Mouse (Mus musculus): ENCODE measurements at regions not wholly inside any gene's neighbourhood (a gene's known extent, or its start where the extent isn't known, plus 50 kb on each side); places are given as distances from the start of the nearest gene placed in this dataset.
A peak's percentile ranks its signal among the peaks of the same experiment; 100 is the strongest.

DNA sequence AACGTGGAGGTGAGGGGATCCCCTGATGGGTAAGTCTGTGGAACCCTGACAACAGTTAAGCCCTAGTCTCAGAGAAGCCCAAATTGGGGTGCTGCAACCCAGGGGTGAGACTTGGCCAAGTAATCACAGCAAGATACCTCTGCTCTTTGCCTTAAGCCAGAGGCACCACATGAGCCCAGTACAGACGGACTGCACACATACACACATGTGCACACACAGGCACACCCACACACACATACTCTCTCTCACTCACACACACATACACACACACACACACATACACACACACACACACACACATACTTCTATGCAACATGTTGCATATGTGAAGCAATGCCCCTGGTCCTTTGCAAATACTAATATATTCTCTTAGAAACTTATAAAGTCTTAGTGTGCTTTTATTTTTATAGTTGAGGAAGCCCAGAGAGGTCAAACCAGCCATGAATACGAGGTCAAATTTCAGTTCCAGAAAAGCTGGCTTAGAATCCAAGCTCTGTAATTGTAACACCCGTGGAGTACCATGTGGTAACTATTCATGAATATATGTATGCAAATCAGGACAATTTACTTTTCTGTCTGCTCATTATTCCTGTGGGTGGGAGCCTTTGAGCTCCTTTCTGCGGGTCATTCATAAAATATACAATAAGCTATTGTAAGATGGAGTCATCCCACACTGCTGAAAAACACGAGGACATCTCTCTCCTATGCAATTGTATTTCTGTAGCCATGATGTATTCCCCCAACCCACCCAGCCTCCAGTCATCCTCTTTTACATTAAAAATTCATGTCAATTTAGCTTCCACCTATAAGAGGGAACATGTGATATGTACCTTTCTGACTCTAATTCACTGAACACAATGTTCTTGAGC lies 189.2 kb upstream of the Ipo5 start:
- Histone ChIP-seq H3K4me2 (ENCODE audit: low read depth) (no peak overlapping the region), H3K27me3 (ENCODE audit: control insufficient read depth, insufficient read depth, low read length) (no peaks in the 10 kb centered on the region), H3K27ac (no peak overlapping the region), H3K9ac (replicated peaks) (no peak overlapping the region), H3K4me3 (ENCODE audit: insufficient read depth in 1 of 2, low read depth in 2 of 2, low read length in 2 of 2) (no peak overlapping the region), H3K36me3 (replicated peaks; ENCODE audit: control insufficient read depth, insufficient read depth, low read depth) (no peaks in the 10 kb centered on the region), H3K9me3 (ENCODE audit: control insufficient read depth, low read length) (no peaks in the 10 kb centered on the region), H3K4me1 (replicated peaks; ENCODE audit: control insufficient read depth in 2 of 2, insufficient read depth in 2 of 2, low read length in 1 of 2) (no peaks in the 10 kb centered on the region)
- TF ChIP-seq EP300 (IDR thresholded peaks at IDR 0.05; ENCODE audit: low read depth) (no peak), CTCF (IDR thresholded peaks at IDR 0.05; ENCODE audit: low read depth) (no peak)
- 46% methylated on average over 6 of the region's 6 CpGs for WGBS (ENCODE audit: insufficient replicate concordance)
- ATAC-seq (ENCODE audit: insufficient read depth) (no peak), DNase-seq (ENCODE audit: low read depth in 3 of 3, low spot score in 3 of 3) (no peak)

DNA sequence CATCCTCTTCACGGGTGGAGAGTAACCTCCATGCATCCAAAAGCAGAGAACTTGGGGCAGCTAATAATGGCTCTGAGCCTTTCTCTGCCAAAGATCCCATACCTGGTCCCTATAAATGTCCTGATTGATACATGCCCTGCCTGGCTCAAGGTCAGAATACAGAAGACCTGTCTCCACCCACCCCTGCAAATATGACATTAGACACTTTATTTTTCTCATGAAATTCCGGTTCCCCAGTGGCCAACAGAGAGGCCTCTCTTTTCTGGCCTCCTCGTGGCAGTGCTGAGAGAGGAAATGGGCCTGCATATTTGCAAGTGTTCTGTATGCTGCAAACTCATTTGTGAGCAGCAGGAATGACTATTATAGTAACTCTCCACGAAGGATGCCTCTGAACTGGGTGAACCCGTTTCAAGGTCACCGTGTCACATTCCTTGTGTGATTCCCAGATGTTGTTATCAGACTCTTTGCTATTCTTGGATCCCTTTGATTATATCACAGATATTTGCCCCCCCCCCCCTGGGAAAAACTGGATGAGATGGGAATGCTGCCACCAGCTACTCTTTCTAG lies 188.4 kb upstream of the Ipo5 start:
- Histone ChIP-seq H3K27ac (no peak overlapping the region), H3K9ac (replicated peaks) (no peak overlapping the region), H3K4me1 (replicated peaks; ENCODE audit: control insufficient read depth in 2 of 2, insufficient read depth in 2 of 2, low read length in 1 of 2) (no peaks in the 10 kb centered on the region), H3K9me3 (ENCODE audit: control insufficient read depth, low read length) (no peaks in the 10 kb centered on the region), H3K27me3 (ENCODE audit: control insufficient read depth, insufficient read depth, low read length) (no peaks in the 10 kb centered on the region), H3K36me3 (replicated peaks; ENCODE audit: control insufficient read depth, insufficient read depth, low read depth) (no peaks in the 10 kb centered on the region), H3K4me2 (ENCODE audit: low read depth) (no peak overlapping the region), H3K4me3 (ENCODE audit: insufficient read depth in 1 of 2, low read depth in 2 of 2, low read length in 2 of 2) (no peak overlapping the region)
- no peak for DNase-seq (ENCODE audit: low read depth in 3 of 3, low spot score in 3 of 3)
- 57% methylated on average over 6 of the region's 6 CpGs for WGBS (ENCODE audit: insufficient replicate concordance)
- ATAC-seq (ENCODE audit: insufficient read depth): no peak
- no peak for TF ChIP-seq EP300 (IDR thresholded peaks at IDR 0.05; ENCODE audit: low read depth)
- TF ChIP-seq CTCF (IDR thresholded peaks at IDR 0.05; ENCODE audit: low read depth): no peak

- no peak overlapping the region for H3K4me3 ChIP-seq (ENCODE audit: insufficient read depth in 1 of 2, low read depth in 2 of 2, low read length in 2 of 2)
- WGBS (ENCODE audit: insufficient replicate concordance): 71% methylated on average over 10 of the region's 10 CpGs
- H3K27me3 ChIP-seq (ENCODE audit: control insufficient read depth, insufficient read depth, low read length): no peaks in the 10 kb centered on the region
- no peak overlapping the region for H3K27ac ChIP-seq
- H3K9ac ChIP-seq (replicated peaks): no peak overlapping the region
- no peaks in the 10 kb centered on the region for H3K9me3 ChIP-seq (ENCODE audit: control insufficient read depth, low read length)
- TF ChIP-seq CTCF (IDR thresholded peaks at IDR 0.05; ENCODE audit: low read depth): peak; percentile 31
- no peak for TF ChIP-seq EP300 (IDR thresholded peaks at IDR 0.05; ENCODE audit: low read depth)
- no peaks in the 10 kb centered on the region for H3K36me3 ChIP-seq (replicated peaks; ENCODE audit: control insufficient read depth, insufficient read depth, low read depth)
- no peak for DNase-seq (ENCODE audit: low read depth in 3 of 3, low spot score in 3 of 3)
- no peak overlapping the region for H3K4me2 ChIP-seq (ENCODE audit: low read depth)
- peaks cover 0 to 3% of the 10 kb centered on the region in 2 experiments; a peak in 1 of 4 replicates for H3K4me1 ChIP-seq (replicated peaks; ENCODE audit: control insufficient read depth in 2 of 2, insufficient read depth in 2 of 2, low read length in 1 of 2)
- ATAC-seq (ENCODE audit: insufficient read depth): no peak
Measured at GRCm38 (mm10) chr14:120728107-120728506, 182.9 kb upstream of the Ipo5 start.

- Histone ChIP-seq H3K4me2 (ENCODE audit: low read depth) (no peak overlapping the region), H3K9ac (replicated peaks) (no peak overlapping the region), H3K27ac (no peak overlapping the region), H3K36me3 (replicated peaks; ENCODE audit: control insufficient read depth, insufficient read depth, low read depth) (no peaks in the 10 kb centered on the region), H3K4me1 (replicated peaks; ENCODE audit: control insufficient read depth in 2 of 2, insufficient read depth in 2 of 2, low read length in 1 of 2) (peaks cover 0 to 3% of the 10 kb centered on the region in 2 experiments; a peak in 1 of 4 replicates), H3K27me3 (ENCODE audit: control insufficient read depth, insufficient read depth, low read length) (no peaks in the 10 kb centered on the region), H3K4me3 (ENCODE audit: insufficient read depth in 1 of 2, low read depth in 2 of 2, low read length in 2 of 2) (no peak overlapping the region), H3K9me3 (ENCODE audit: control insufficient read depth, low read length) (no peaks in the 10 kb centered on the region)
- WGBS (ENCODE audit: insufficient replicate concordance): 6% methylated on average over 3 of the region's 3 CpGs
- ATAC-seq (ENCODE audit: insufficient read depth): no peak
- no peak for TF ChIP-seq CTCF (IDR thresholded peaks at IDR 0.05; ENCODE audit: low read depth)
- TF ChIP-seq EP300 (IDR thresholded peaks at IDR 0.05; ENCODE audit: low read depth): no peak
- DNase-seq (ENCODE audit: low read depth in 3 of 3, low spot score in 3 of 3): no peak
Measured at GRCm38 (mm10) chr14:120730226-120730625, 180.8 kb upstream of the Ipo5 start.

GRCm38 (mm10) chr14:120731679-120732281 lies 179.2 kb upstream of the Ipo5 start:
- Histone ChIP-seq H3K27me3 (ENCODE audit: control insufficient read depth, insufficient read depth, low read length) (no peaks in the 10 kb centered on the region), H3K4me3 (ENCODE audit: insufficient read depth in 1 of 2, low read depth in 2 of 2, low read length in 2 of 2) (no peak overlapping the region), H3K4me2 (ENCODE audit: low read depth) (no peak overlapping the region), H3K36me3 (replicated peaks; ENCODE audit: control insufficient read depth, insufficient read depth, low read depth) (no peaks in the 10 kb centered on the region), H3K9ac (replicated peaks) (no peak overlapping the region), H3K27ac (no peak overlapping the region), H3K4me1 (replicated peaks; ENCODE audit: control insufficient read depth in 2 of 2, insufficient read depth in 2 of 2, low read length in 1 of 2) (peaks cover 0 to 3% of the 10 kb centered on the region in 2 experiments; a peak in 1 of 4 replicates), H3K9me3 (ENCODE audit: control insufficient read depth, low read length) (no peaks in the 10 kb centered on the region)
- DNase-seq (ENCODE audit: low read depth in 3 of 3, low spot score in 3 of 3) (no peak), ATAC-seq (ENCODE audit: insufficient read depth) (no peak)
- no peak for TF ChIP-seq CTCF (IDR thresholded peaks at IDR 0.05; ENCODE audit: low read depth)
- TF ChIP-seq EP300 (IDR thresholded peaks at IDR 0.05; ENCODE audit: low read depth): no peak
- 48% methylated on average over 7 of the region's 7 CpGs for WGBS (ENCODE audit: insufficient replicate concordance)

Measured in liver, embryonic 14.5 days (tissue).